Mouse (Mus musculus): ENCODE data around the gene Gm44805. TPM values are rescaled to one million over a fixed set of nuclear protein-coding genes. Genes with fewer than 3 reads are reported as not detected.

Gm44805 gene
- polyA plus RNA-seq, 1 experiment from 2014 or later = 0.38 TPM

DNA sequence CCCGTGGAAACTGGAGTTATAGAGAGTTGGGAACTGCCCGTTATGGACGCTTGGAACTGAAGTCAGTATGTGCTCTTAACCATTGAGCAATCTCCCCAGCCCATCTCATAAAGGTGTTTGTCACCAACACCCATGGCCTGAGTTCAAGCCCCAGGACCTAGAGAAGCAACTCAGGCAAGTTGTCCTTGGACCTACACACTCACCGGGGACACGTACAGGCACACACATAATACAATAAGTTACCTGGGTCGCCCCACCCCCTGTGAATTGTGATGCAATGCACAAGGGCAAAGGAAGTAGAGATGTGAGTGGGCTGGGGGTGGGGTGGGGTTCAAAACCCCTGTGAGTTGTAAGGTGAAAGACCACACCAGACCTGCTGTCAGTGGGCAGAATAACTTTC lies 5.3 kb upstream of the Gm44805 start:
- Histone ChIP-seq H3K4me2 (ENCODE audit: low read depth, low read length) (no peak overlapping the region), H3K4me1 (ENCODE audit: control insufficient read depth, insufficient read depth, low read length) (no peaks in the 10 kb centered on the region), H3K36me3 (ENCODE audit: control insufficient read depth, insufficient read depth) (no peaks in the 10 kb centered on the region), H3K4me3 (ENCODE audit: low read length) (no peak overlapping the region), H3K27me3 (ENCODE audit: control insufficient read depth, insufficient read depth, low read length) (no peaks in the 10 kb centered on the region), H3K9ac (ENCODE audit: low read length) (no peak overlapping the region), H3K27ac (ENCODE audit: low read length) (no peak overlapping the region), H3K9me3 (replicated peaks; ENCODE audit: control insufficient read depth, low read length) (no peaks in the 10 kb centered on the region)
- ATAC-seq (replicated peaks; ENCODE audit: extremely low read depth, insufficient read depth, low FRiP score) = no peak
- 79% methylated on average over 6 of the region's 6 CpGs for WGBS

DNA sequence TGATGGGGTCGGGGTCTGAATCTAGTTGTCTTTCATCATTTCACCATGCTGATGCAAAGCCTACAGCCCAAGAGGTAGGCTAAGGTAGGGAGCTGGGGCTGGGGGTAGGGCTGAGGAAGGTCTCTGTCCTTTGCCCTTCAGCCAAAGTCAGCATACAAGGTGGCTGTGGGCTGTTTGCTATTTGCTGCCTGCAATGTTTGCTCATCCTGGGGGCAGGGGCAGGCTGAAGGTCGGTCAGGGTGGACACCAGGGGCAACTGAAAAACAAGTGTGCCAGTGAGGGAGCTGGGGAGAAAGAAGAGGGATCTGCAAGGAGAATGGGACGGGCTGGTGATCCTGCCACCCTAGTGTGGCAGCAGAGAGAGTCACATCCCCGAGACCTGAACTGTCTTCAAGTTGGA lies 4.2 kb upstream of the Gm44805 start:
- H3K36me3 ChIP-seq (ENCODE audit: control insufficient read depth, insufficient read depth) = no peaks in the 10 kb centered on the region
- H3K4me1 ChIP-seq (ENCODE audit: control insufficient read depth, insufficient read depth, low read length) = no peaks in the 10 kb centered on the region
- H3K9me3 ChIP-seq (replicated peaks; ENCODE audit: control insufficient read depth, low read length) = no peaks in the 10 kb centered on the region
- no peak overlapping the region for H3K4me3 ChIP-seq (ENCODE audit: low read length)
- ATAC-seq (replicated peaks; ENCODE audit: extremely low read depth, insufficient read depth, low FRiP score) = no peak
- H3K27ac ChIP-seq (ENCODE audit: low read length) = no peak overlapping the region
- no peak overlapping the region for H3K4me2 ChIP-seq (ENCODE audit: low read depth, low read length)
- no peak overlapping the region for H3K9ac ChIP-seq (ENCODE audit: low read length)
- 53% methylated on average over 4 of the region's 4 CpGs for WGBS
- H3K27me3 ChIP-seq (ENCODE audit: control insufficient read depth, insufficient read depth, low read length) = no peaks in the 10 kb centered on the region

DNA sequence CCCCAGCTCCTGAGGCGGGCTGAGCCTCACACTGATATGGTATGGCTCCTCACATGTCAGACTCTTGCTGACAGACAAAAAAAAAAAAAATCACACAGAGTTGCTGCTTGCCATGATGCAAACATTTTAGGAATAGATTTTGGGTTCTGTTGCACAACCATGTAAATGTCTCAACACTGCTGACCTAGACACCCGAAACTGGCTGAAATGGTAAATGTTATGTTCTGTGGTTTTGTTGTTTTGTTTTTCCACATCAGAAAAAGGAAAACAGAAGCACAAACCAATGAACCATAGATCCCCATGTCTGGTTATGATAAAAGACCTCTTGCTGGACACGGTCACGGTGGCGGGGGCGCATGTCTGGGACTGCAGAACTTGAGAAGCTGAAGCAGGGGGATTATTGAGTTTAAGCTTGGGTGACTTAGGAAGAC lies 2.6 kb upstream of the Gm44805 start:
- Histone ChIP-seq H3K27ac (ENCODE audit: low read length) (no peak overlapping the region), H3K9me3 (replicated peaks; ENCODE audit: control insufficient read depth, low read length) (no peaks in the 10 kb centered on the region), H3K9ac (ENCODE audit: low read length) (no peak overlapping the region), H3K27me3 (ENCODE audit: control insufficient read depth, insufficient read depth, low read length) (no peaks in the 10 kb centered on the region), H3K4me1 (ENCODE audit: control insufficient read depth, insufficient read depth, low read length) (no peaks in the 10 kb centered on the region), H3K4me2 (ENCODE audit: low read depth, low read length) (no peak overlapping the region), H3K36me3 (ENCODE audit: control insufficient read depth, insufficient read depth) (no peaks in the 10 kb centered on the region), H3K4me3 (ENCODE audit: low read length) (no peak overlapping the region)
- 83% methylated on average over 6 of the region's 6 CpGs for WGBS
- no peak for ATAC-seq (replicated peaks; ENCODE audit: extremely low read depth, insufficient read depth, low FRiP score)

DNA sequence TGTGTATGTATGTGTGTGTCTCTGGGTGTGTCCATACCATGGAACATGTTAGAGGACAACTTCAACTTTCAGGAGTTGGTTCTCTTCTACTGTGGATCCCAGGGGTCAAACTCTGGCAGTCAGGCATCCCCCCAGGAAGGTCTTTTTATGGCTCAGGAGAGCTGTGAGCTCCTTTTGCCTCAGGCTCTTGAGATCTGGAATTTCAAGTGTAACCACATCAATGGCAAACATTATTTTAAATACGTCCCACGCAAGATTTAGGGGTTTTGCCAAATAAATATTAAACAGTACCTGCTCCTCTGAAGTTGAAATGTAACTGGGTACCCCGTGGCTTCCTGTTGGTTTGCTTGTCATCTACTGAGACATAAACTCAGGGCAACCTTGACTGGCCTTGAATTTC lies 1.8 kb upstream of the Gm44805 start:
- H3K4me2 ChIP-seq (ENCODE audit: low read depth, low read length) = no peak overlapping the region
- no peak overlapping the region for H3K27ac ChIP-seq (ENCODE audit: low read length)
- H3K4me3 ChIP-seq (ENCODE audit: low read length) = no peak overlapping the region
- no peaks in the 10 kb centered on the region for H3K36me3 ChIP-seq (ENCODE audit: control insufficient read depth, insufficient read depth)
- no peak overlapping the region for H3K9ac ChIP-seq (ENCODE audit: low read length)
- no peak for ATAC-seq (replicated peaks; ENCODE audit: extremely low read depth, insufficient read depth, low FRiP score)
- no peaks in the 10 kb centered on the region for H3K9me3 ChIP-seq (replicated peaks; ENCODE audit: control insufficient read depth, low read length)
- 70% methylated on average over 3 of the region's 3 CpGs for WGBS
- no peaks in the 10 kb centered on the region for H3K4me1 ChIP-seq (ENCODE audit: control insufficient read depth, insufficient read depth, low read length)
- no peaks in the 10 kb centered on the region for H3K27me3 ChIP-seq (ENCODE audit: control insufficient read depth, insufficient read depth, low read length)

DNA sequence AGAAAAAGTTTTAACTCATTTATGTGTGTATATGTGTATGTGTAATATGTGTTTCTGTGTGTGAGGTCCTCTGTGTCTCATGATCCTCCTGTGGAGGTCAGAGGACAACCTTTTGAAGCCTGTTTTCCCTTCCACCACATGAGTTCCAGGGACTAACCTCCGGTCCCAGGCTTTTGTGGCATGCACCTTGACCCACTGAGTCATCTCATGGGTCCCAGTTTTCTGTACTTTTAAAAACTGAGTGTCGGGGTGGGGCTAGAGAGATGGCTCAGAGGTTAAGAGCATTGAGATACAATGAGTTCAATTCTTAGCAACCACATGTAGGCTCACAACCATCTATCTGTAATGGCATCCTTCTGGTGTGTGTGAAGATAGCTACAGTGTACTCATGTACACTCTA lies 521 bp downstream of the Gm44805 start:
- Histone ChIP-seq H3K9ac (ENCODE audit: low read length) (no peak overlapping the region), H3K9me3 (replicated peaks; ENCODE audit: control insufficient read depth, low read length) (no peaks in the 10 kb centered on the region), H3K4me2 (ENCODE audit: low read depth, low read length) (no peak overlapping the region), H3K27ac (ENCODE audit: low read length) (no peak overlapping the region), H3K27me3 (ENCODE audit: control insufficient read depth, insufficient read depth, low read length) (no peaks in the 10 kb centered on the region), H3K4me1 (ENCODE audit: control insufficient read depth, insufficient read depth, low read length) (no peaks in the 10 kb centered on the region), H3K4me3 (ENCODE audit: low read length) (no peak overlapping the region), H3K36me3 (ENCODE audit: control insufficient read depth, insufficient read depth) (no peaks in the 10 kb centered on the region)
- WGBS = 87% methylated on average over 2 of the region's 2 CpGs
- ATAC-seq (replicated peaks; ENCODE audit: extremely low read depth, insufficient read depth, low FRiP score) = no peak

DNA sequence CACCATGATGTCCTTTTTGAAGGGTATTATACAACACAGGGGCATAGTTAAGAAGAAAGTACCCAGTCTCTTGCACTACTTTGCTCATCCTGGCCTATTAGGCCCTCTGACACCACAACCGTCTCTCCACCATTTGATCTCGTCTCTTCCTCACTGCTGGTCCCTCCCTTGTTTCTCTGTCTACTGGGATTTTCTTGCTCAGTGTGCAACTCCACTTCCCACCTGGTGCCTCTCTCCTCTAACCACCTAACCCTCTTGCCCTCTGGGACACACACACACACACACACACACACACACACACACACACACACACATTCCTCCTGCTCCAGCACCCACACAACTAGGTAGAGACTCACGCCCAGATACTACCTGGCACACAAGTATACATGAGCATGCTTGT lies 2.3 kb downstream of the Gm44805 start:
- ATAC-seq (replicated peaks; ENCODE audit: extremely low read depth, insufficient read depth, low FRiP score) = no peak
- no peak overlapping the region for H3K9ac ChIP-seq (ENCODE audit: low read length)
- WGBS = 84% methylated on average over 3 of the region's 3 CpGs
- no peak overlapping the region for H3K4me2 ChIP-seq (ENCODE audit: low read depth, low read length)
- no peaks in the 10 kb centered on the region for H3K36me3 ChIP-seq (ENCODE audit: control insufficient read depth, insufficient read depth)
- H3K27me3 ChIP-seq (ENCODE audit: control insufficient read depth, insufficient read depth, low read length) = no peaks in the 10 kb centered on the region
- no peak overlapping the region for H3K4me3 ChIP-seq (ENCODE audit: low read length)
- H3K9me3 ChIP-seq (replicated peaks; ENCODE audit: control insufficient read depth, low read length) = no peaks in the 10 kb centered on the region
- H3K27ac ChIP-seq (ENCODE audit: low read length) = no peak overlapping the region
- H3K4me1 ChIP-seq (ENCODE audit: control insufficient read depth, insufficient read depth, low read length) = no peaks in the 10 kb centered on the region

DNA sequence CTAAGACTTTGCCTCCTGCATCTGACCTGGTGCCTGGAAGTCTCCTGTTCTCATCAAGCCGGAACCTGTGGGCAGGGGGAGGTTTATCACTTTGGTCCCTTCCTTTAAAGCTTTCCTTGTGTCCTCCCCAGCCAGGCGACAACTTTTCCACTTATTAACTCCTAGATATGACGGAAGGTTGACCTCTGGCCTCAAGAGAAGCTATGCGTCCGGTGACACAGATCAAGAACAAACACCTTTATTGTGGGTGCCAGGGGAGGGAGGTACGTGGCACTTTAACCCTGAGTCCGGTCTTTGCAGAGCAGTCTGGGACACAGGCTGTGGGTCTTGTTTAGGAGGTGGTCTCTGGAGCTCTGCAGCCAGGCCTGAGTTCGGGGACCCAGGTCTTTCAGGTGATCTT lies 3.4 kb downstream of the Gm44805 start, which contains the start of gene Apoc2:
TSS of gene Apoc2 (minus strand) at position 70 of the 400 bp plus-strand sequence.
- no peaks in the 10 kb centered on the region for H3K36me3 ChIP-seq (ENCODE audit: control insufficient read depth, insufficient read depth)
- no peaks in the 10 kb centered on the region for H3K9me3 ChIP-seq (replicated peaks; ENCODE audit: control insufficient read depth, low read length)
- ATAC-seq (replicated peaks; ENCODE audit: extremely low read depth, insufficient read depth, low FRiP score) = no peak
- H3K9ac ChIP-seq (ENCODE audit: low read length) = no peak within 1 kb of the TSS
- H3K27me3 ChIP-seq (ENCODE audit: control insufficient read depth, insufficient read depth, low read length) = no peaks in the 10 kb centered on the region
- H3K4me2 ChIP-seq (ENCODE audit: low read depth, low read length) = no peak within 1 kb of the TSS
- H3K27ac ChIP-seq (ENCODE audit: low read length) = no peak within 1 kb of the TSS
- H3K4me3 ChIP-seq (ENCODE audit: low read length) = no peak within 1 kb of the TSS
- 64% methylated on average over 8 of the region's 8 CpGs for WGBS
- no peaks in the 10 kb centered on the region for H3K4me1 ChIP-seq (ENCODE audit: control insufficient read depth, insufficient read depth, low read length)

DNA sequence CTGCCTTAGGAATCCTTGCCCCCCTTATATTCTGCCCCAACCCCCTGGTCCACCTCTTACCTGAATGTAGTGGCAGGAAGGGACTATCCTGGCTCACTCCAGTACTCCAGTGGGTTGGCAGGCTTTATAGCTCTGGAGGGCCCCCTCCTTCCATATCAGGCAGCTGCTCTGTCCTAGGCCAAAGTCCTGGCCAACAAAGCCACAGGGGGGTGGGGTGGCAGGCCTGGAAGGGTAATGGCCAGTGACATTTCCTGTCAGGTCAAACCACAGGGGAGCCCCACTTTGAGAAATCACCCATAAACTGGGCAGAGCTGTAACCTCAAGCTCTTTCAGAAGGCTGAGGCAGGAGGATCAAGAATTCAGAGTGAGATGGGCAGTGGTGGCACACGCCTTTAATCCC lies 4.6 kb downstream of the Gm44805 start:
- Histone ChIP-seq H3K27me3 (ENCODE audit: control insufficient read depth, insufficient read depth, low read length) (no peaks in the 10 kb centered on the region), H3K9me3 (replicated peaks; ENCODE audit: control insufficient read depth, low read length) (no peaks in the 10 kb centered on the region), H3K4me2 (ENCODE audit: low read depth, low read length) (no peak overlapping the region), H3K4me3 (ENCODE audit: low read length) (no peak overlapping the region), H3K27ac (ENCODE audit: low read length) (no peak overlapping the region), H3K4me1 (ENCODE audit: control insufficient read depth, insufficient read depth, low read length) (no peaks in the 10 kb centered on the region), H3K9ac (ENCODE audit: low read length) (no peak overlapping the region), H3K36me3 (ENCODE audit: control insufficient read depth, insufficient read depth) (no peaks in the 10 kb centered on the region)
- ATAC-seq (replicated peaks; ENCODE audit: extremely low read depth, insufficient read depth, low FRiP score) = no peak
- 67% methylated on average over 1 of the region's 1 CpGs for WGBS

DNA sequence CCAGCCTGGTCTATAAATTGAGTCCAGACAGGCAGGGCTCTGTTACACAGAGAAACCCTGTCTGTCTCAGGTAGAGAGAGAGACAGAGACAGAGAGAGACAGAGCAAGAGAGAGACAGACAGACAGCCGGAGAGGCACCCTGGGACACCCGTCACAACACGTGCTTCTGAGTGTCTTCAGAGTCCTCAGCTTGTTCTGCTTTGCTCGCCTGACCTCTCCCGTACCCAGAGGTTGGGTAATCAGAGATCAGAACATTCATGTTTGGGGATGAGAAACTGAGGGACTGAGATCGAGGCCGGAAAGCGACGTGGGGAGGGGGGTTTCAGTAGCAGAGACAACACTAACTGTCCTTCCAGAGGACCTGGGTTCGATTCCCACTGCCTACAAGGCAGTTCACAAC lies 5.4 kb downstream of the Gm44805 start:
- Histone ChIP-seq H3K27me3 (ENCODE audit: control insufficient read depth, insufficient read depth, low read length) (no peaks in the 10 kb centered on the region), H3K27ac (ENCODE audit: low read length) (no peak overlapping the region), H3K36me3 (ENCODE audit: control insufficient read depth, insufficient read depth) (no peaks in the 10 kb centered on the region), H3K4me1 (ENCODE audit: control insufficient read depth, insufficient read depth, low read length) (no peaks in the 10 kb centered on the region), H3K4me3 (ENCODE audit: low read length) (no peak overlapping the region), H3K4me2 (ENCODE audit: low read depth, low read length) (no peak overlapping the region), H3K9ac (ENCODE audit: low read length) (no peak overlapping the region), H3K9me3 (replicated peaks; ENCODE audit: control insufficient read depth, low read length) (no peaks in the 10 kb centered on the region)
- 79% methylated on average over 10 of the region's 10 CpGs for WGBS
- ATAC-seq (replicated peaks; ENCODE audit: extremely low read depth, insufficient read depth, low FRiP score) = no peak

Data from heart, embryonic 16.5 days (tissue).